Mouse (Mus musculus): ENCODE measurements around the gene Ckap5.

Ckap5 gene

DNA sequence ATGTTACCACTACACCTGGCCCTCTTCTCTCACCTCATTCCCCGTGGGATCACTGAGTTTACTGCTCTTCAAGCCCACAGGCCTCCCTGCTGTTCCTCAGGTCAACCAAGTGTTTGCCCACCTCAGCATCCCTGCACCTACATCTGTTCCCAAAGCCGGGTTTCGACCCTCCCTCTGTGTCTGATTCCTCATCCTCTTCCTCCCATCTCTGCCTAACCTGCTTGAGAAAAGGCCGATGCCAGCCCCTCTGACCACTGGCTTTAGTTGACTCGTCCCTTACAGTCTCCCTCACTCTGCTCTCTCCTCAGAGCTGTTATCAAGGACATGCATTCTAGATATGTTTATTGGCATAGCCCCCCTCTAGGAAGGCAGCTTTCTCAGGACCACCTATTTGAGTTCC lies 100.9 kb downstream of the Ckap5 start:
- no peak for DNase-seq (ENCODE audit: extremely low spot score)

DNA sequence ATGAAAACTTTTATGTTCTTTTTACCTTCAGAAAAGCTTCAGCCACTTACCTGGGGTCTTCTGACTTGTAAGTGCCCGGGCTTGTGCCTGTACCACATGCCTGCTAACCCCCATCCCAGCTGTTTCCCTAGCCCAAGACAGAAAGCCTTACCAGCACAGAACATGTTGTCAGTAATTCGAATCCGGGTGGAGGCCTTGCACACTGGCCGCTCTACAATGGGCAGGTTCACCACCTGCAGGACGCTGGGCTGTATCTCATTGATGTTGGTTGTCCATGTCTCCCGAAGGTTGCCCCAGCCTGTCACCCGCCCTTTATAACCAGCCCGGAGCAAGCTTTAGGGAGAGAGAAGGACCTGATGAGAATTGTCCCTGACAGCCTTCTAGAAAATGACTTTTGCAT lies 101.6 kb downstream of the Ckap5 start:
- no peak for DNase-seq (ENCODE audit: extremely low spot score)

DNA sequence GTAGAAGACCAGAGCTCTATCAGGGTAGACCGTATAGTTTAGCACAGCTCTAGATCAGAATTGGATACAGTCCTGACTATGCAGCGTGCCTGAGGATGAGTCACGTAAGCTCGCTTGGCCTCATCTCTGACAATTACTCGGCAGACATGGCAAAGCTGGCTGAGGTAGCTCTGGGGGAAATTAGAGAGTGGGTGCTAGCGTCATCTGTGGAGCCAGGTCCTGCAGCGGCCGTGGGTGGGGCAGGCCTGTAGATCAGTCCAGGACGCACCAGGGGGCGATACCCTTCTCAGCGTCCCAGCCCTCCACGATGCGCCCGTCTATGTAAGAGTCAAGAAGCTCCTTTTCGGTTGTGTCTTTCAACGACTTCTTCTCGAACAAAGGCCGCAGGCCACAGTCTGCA lies 103.1 kb downstream of the Ckap5 start:
- DNase-seq (ENCODE audit: extremely low spot score), result no peak

DNA sequence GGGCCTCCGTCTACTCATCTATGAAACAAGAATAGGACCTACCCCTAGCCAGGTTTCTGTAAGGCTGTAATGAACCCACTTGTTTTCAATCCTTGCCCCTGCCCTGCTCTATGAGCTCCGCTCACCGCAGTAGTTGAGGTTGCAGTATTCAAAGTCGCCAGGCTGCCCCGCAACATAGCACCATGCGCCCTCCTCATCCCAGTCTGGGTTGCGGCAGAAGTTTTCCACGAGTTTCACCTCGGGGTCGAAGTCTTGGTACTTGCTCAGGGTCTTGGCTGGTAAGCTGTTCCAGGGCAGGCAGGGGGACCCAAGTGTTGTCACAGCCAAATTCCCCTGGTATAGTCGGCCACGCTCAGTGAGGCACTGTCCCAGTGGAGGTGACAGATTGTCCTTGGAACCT lies 103.8 kb downstream of the Ckap5 start:
- DNase-seq (ENCODE audit: extremely low spot score), result no peak

DNA sequence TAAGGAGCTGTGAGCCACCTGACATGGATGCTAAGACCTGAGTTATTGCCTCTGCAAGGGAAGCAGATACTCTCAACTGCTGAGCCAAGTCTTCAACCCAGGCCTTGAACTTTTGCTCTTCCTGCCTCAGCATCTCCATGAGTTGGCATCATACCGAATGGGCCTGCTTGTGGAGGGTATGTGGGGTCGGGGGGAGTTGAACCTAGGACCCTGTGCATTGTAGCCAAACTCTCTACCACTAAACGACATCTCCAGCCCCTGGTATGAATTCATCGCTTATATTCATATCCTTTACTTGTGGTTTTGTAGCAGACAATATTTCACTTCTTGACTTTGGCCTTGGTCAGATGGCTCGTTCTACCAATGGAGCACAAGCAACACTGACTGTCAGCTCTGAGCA lies 105.3 kb downstream of the Ckap5 start:
- DNase-seq (ENCODE audit: extremely low spot score), result no peak

DNA sequence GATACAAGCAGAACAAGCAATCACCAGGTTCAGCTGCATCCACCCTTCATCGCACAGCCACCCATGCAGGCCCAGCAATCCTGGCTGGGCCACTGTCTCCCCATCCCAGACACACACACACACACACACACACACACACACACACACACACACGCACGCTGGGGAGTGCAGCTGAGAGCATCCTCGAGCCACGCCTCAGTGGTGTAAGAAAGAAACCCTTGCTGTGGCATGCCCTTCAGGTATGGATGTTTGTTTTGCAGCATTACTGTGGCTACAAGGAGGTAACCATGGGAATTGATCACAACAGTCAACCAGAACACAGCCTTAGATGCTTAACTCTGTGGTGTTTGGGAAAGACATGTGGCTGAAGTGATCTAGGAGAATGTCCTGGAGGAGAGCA lies 105.8 kb downstream of the Ckap5 start:
- DNase-seq (ENCODE audit: extremely low spot score), result no peak

DNA sequence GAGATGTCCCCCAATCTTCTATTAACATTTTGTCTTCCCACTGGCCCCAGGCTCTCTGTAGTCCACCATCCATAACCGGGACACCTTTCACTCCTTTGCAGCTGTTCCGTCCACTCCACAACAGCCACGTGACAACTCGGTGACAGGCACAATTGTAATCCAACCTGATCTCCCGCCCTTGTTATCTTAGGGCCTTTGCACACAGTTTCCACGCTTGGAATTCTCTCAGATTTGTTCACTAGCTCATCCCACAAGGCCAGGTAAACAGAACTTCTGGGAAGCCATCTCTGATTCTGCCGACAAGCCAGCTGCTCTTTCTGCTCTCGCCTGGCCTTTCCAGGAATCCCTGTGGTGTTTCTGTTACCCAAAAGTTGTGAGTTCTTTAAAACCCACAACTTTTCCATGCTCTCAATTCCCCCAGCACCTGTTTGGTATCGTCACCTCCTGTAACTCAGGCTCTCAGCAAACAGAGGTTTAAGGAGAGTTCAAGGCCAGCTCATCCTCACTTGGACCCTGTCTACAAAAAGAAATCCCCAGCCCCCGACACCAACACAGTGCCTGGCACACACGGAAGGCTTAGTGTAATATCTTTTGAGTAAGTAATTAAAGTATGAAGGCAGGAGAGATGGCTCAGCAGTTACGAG lies 106.9 kb downstream of the Ckap5 start:
- DNase-seq (ENCODE audit: extremely low spot score), result no peak

DNA sequence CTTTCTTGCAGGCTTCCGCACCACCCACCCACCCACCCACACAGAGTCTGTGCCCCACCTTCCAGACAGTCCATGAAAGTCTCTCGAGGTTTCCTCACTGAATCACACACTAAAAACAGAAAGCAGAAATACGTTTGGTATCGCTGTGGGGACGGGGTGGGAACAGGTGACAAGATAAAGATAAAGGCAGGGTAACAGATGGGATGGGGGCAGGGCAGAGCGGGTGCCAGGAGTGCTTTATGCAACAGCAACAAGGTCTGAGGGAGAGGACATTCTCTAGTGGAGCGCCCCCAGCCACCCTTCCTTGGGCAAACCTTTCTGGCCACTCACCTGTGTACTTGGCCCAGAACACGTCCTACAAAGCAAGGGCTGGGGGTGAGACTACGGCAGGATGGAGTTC lies 108.3 kb downstream of the Ckap5 start:
- DNase-seq (ENCODE audit: extremely low spot score), result no peak

DNA sequence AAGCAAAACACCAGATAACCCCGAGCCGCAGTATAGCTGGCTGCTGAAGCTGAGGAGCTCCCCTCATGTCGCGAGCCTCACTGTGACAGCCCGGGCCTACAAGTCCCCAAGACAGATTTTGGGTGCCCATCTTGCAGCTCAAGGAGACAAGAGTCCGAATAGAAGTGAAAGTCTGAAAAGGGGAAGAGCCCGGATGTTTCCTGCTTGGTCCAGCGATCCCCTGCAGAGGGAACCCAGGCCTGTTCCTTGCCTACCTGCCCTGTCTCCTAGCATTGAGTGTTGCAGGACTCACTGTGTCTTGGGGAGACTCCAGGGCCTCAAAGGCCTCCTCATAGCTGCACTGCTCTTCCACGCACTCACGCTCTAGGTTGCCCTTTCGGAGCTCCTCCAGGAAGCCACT lies 108.9 kb downstream of the Ckap5 start:
- no peak for DNase-seq (ENCODE audit: extremely low spot score)

DNA sequence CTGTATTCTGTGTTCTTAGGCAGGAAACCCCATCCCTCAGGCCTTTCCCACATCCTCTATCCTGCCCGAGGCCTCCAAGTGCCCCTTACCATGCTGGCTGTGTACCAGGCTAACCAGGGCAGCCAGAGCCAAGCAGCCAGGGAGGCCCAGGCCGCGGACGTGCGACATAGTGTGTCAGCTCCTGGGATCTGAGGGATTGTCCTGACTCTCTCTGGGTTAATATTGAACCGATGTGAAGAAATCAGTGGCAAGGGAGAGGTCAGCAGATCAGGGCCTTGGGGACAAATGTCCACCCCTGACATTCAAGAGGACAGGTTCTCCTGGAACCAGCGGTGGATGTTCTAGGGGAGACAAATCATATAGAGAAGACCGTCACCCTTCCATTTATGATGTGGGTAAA lies 109.7 kb downstream of the Ckap5 start, which contains the start of gene F2:
Gene F2, minus strand, starts transcription at position 186 of the 400 bp plus-strand sequence.
- DNase-seq (ENCODE audit: extremely low spot score), result no peak

DNA sequence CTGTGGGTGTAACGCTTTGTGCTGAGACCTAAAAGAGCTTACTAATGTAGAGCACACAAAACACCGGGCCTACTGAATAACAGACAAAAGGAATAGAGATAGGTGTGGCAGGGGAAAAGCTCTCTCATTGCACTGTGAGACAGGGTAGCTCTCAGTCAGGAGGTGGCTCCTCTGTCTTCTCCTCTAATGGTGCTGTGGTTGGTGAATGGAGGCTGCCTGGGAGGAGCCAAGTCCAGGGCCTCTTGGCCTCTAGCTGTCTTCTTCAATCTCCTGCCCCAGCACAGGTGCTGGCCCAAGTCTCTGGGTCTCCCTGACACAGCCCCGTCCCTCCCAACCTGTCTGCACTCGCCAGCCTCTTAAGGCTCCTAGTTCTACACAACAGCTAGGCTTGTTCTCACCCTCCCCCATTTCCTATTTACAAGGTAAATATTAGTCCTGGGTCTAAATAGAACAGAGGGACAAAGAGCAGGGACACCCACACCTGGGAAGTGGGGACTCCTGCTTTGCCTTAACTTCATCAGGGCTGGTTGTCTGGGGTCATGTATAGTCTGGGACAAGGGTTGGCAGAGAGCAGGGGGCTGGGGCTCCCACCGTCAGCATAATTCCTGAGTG lies 110.3 kb downstream of the Ckap5 start:
- no peak for DNase-seq (ENCODE audit: extremely low spot score)

DNA sequence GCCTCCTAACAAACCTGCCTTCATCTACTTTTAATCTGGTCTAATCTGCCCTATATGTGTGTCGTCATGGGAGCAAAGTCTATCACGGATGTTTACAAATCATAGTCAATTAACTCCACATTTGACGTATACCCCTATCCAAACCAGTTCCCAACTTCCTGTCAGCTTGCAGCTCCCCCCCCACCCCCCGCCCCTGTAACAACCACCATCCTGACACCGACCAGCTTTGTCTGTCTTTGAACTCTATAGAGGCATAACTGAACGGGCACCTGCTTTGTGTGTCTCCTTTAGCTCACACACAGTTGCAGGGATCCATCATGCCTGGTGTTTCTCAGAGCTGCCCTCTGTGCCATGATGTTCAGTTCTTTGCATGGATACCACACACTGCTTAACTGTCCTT lies 112.4 kb downstream of the Ckap5 start:
- no peak for DNase-seq (ENCODE audit: extremely low spot score)

DNA sequence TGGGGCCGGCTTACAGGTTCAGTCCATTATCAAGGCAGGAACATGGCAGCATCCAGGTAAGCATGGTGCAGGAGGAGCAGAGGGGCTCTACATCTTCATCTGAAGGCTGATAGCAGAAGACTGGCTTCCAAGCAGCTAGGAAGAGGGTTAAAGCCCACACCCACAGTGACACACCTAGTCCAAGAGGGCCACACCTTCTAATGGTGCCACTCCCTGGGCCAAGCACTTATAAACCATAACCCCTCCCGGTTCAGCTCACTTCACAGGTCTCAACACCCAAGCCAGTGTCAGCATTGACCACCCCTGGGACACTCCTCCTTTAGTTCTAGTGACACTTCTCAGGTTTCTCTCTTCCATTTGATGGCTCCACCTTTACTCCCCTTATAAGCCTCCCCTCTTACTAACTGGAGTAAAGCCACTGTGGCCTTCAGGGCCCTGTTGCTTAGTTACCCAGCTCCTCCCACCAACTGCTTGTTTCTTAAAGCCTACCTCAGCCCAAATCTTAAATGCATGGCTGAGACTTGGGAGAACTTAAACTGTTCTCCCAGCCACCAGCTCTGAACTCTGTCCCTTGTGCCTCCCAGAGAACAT lies 116.4 kb downstream of the Ckap5 start:
- DNase-seq (ENCODE audit: extremely low spot score), result no peak

DNA sequence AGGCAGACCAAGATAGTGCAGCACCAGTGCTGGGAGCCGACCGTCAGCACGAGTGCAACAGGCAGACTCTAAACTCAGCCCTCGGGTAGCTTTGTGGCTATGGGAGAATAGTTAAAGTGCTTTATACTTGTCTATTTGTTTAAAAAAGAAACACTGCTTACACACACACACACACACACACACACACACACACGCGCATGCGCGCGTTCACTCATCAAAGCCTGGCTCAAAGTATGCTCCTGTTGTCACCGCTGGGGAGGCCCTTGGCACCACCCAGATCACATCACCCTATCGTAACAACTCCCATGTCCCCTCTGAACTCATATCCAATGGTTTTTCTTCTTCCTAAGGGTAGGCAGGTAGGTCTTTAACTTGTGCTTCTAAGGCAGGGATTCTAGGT lies 117.5 kb downstream of the Ckap5 start:
- no peak for DNase-seq (ENCODE audit: extremely low spot score)

DNA sequence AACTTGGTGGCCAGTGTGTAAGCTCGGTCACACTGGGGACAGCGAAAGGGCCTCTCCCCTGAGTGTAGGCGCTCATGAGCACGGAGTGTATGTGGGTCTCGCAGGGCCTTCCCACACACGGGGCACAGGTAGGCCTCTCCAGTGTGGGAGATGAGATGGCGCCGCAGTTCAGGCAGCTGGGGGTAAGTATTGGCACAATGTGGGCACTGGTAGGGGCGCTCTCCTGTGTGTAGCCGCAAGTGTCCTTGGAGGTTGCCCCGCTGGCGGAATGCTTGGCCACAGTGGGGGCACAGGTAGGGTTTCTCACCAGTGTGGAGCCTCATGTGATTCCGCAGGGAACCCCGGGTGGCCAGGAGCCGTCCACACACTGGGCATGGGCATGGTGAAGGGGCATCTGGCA lies 118.8 kb downstream of the Ckap5 start:
- DNase-seq (ENCODE audit: extremely low spot score), result no peak

DNA sequence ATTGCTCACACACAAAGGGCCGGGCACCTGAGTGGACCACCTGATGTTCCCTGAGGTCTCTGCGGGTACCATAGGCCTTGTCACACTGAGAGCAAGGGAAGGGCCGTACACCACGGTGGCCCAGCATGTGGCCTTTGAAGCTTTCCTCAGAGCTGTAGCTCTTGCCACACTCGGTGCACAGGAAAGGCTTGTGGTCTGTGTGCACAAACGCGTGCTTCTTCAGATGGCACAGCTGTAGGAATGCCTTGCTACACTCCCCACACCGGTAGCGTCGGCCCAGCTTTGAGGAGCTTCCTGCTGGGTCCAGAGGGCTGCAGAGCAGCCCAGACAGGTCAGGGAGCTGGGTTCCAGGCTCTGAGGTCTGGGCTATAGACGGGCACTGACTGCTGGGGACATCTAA lies 119.2 kb downstream of the Ckap5 start:
- DNase-seq (ENCODE audit: extremely low spot score), result no peak

DNA sequence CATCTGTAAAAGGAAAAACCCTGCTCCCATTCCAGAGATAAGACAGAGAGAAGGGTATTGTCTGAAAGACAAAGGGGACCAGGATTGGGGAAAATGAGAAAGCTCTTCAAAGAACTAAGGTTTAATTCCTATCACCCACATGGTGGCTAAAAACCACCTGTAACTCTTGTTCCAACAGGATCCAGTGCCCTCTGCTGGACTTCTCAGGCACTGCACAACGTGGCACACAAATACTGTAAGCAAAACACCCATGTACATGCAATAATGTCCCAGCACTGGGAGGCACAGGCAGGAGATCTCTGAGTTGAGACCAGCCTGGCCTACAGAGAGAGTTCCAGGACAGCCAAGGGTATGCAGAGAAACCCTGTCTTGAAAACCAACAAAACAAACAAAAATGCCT lies 120.2 kb downstream of the Ckap5 start:
- peak; percentile 41 for DNase-seq (ENCODE audit: extremely low spot score)

DNA sequence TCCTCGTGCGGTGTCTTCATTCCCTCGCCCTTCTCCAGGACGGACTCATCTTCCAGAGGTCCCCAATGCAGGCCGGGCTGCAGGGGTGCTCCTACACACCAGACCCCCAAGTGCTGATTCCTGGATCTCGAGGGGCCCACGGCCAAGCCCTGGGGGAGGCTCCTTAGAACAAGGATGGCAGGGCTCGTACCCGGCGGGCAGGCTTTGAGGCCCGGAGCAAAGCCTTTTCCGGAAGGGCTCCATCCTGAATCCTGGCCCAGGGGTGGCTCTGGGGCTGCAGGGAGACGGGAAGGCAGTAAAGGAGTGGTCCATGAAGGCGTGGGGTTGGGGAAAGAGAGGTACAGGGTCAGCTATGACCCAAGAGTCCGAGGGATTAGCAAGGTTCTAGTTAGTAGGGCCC lies 122.6 kb downstream of the Ckap5 start:
- peak; percentile 7 for DNase-seq (ENCODE audit: extremely low spot score)

DNA sequence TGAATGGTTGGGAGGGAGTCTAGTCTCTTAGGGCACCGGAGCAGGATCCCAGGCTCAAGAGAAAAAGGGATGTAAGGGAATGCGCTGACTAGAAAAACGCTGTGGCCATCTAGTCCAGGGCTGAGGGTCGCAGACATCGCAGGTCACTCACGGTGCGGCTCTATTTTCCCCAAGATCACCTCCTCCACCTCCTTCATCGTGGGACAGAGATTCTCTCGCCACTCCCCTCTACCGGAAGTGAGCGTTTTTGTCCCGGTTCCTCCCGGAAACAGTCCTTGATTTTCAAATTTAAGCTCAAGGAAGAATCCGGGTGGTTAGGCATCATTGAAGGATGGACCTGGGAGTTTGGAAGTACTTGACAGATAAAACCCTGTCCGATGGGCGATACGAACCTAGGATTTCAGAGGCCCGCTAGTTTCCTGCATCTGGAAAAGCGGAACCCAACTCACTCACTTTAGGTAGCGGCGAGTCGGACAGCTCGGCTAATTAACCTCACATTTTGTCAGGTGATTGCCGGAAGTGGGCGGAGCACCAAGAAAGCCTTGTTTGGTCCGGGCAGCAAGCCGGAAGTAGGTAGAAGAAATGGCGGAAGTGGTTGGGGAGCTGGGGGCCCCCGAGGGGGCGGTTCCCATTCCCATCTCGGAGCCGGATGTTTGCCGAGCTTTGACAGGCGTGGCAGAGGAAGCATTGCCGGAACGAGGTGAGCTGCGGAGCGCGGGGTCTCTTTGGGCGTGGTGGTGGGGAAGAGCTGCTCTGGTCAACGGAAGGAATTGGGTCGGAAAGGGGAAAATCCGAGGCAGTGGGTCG lies 123.2 kb downstream of the Ckap5 start, which contains the start of the genes Zfp408 and Arhgap1:
Gene Zfp408, minus strand, starts transcription at position 239 of the 807 bp plus-strand sequence.
Gene Arhgap1, plus strand, starts transcription at position 308 of the 807 bp plus-strand sequence.
- DNase-seq (ENCODE audit: extremely low spot score), result peak; percentile 95

DNA sequence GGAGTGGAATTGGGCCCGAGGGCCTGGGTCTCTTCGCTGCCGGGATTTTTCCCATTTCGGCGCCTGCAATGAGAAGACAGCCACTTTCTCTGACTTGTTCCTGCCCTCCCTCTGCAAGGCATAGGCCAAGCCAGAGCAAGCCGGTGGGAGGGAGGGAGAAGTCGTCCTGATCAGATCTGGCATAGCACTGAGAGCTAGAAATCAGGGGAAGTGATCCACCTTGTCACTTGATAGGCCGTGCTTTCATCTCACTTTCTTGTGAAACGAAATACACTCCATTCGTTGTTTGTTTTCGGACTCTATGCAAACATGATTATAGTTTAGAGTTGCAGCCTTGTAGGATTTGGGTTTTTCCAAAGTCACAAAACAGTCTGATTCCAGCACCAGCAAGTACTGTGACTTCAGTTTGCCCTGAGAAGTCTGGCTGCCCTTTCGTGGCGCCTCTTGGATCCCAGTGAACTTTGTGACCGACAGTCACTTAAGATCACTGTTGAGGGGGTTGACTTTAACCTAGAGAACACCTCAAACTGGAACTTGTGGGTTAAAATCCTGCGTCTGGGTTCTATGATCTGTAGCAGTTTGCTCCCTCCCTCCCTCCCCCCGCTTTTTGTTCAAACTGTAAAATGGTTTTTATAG lies 123.9 kb downstream of the Ckap5 start:
- no peak for DNase-seq (ENCODE audit: extremely low spot score)

DNA sequence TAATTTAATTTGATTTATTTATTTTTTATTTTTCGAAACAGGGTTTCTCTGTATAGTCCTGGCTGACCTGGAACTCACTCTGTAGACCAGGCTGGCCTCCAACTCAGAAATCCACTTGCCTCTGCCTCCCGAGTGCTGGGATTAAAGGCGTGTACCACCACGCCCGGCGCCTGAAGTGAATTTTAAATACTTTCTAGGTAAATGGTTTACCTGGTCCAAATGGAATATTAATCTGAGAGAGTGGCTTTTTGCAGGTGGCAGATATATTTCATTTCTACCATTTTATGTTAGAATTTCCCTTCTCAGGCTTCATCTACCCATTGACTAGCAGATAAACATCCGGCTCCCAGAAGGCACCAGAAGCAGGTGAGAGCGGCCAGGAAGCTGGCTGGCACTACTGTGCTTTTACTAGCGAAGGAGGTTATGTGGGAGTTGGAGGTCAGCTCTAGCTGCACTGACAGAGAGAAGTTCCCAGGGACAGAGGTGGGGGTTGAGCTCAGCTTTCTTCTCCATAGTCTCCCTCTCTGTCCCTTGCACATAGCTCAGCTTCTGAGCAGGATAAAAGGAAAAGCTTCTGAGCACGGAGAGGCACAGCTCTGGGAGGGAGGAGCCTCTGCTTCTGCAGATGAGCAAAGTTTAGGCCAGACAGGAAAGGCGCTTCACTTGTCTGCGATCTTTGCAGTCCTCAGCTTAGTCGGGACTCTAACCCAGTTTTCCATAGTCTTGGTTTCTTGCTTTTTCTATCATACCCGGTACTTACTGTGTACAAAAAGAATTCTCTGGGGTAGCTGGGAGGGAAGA lies 125.1 kb downstream of the Ckap5 start:
- DNase-seq (ENCODE audit: extremely low spot score), result no peak

All from embryo, embryonic 9.5 days (tissue).